Mouse (Mus musculus): ENCODE data around the gene Xrra1. TPM values are rescaled to one million over a fixed set of nuclear protein-coding genes. Genes with fewer than 3 reads are reported as not detected.
"Not testable (repeated sequence)": the region's sequence is repeated elsewhere in the genome, so short reads cannot be mapped to it uniquely, and the experiment has no call there.

Gene Xrra1
- polyA plus RNA-seq, 1 experiment from 2014 or later: 0.24 TPM

GRCm38 (mm10) chr7:99911038-99911437, 52.1 kb downstream of the Xrra1 start:
- Histone ChIP-seq H3K27me3 (ENCODE audit: insufficient read depth, poor library complexity, severe bottlenecking) (peaks cover 29% of the 10 kb centered on the region), H3K27ac (no peak overlapping the region), H3K4me3 (no peak overlapping the region), H3K9me3 (no peaks in the 10 kb centered on the region), H3K4me1 (0 out of 2 replicates have a peak, but pooled peaks cover 4% of the 10 kb centered on the region), H3K36me3 (no peaks in the 10 kb centered on the region)
- DNase-seq (ENCODE audit: low spot score): no peak
- WGBS: 70% methylated on average over 5 of the region's 5 CpGs

DNA sequence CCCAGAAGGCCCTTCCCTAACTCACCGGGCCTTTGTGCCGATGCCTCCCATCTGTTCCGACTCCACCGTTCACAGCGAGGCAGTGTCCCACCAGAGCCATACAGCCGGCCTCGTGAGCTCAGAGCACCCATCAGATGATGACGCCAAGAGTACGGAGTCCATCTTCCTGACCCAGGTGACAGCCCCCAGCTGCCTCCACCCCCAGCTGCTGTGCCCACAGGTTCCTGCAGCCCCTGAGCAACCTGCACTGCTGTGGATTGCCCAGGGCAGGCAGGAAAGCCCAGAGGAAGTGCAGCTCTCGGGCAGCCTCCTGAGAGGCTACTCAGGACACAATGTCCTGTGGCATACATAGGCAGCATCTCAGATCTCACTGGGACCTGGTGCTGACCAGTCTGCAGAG, 55.4 kb downstream of the Xrra1 start:
- H3K27ac ChIP-seq: no peak overlapping the region
- peaks cover 22% of the 10 kb centered on the region for H3K4me1 ChIP-seq
- no peak overlapping the region for H3K4me3 ChIP-seq
- WGBS: 86% methylated on average over 10 of the region's 10 CpGs
- no peaks in the 10 kb centered on the region for H3K9me3 ChIP-seq
- peaks cover 59% of the 10 kb centered on the region for H3K27me3 ChIP-seq (ENCODE audit: insufficient read depth, poor library complexity, severe bottlenecking)
- H3K36me3 ChIP-seq: no peaks in the 10 kb centered on the region
- DNase-seq (ENCODE audit: low spot score): no peak

DNA sequence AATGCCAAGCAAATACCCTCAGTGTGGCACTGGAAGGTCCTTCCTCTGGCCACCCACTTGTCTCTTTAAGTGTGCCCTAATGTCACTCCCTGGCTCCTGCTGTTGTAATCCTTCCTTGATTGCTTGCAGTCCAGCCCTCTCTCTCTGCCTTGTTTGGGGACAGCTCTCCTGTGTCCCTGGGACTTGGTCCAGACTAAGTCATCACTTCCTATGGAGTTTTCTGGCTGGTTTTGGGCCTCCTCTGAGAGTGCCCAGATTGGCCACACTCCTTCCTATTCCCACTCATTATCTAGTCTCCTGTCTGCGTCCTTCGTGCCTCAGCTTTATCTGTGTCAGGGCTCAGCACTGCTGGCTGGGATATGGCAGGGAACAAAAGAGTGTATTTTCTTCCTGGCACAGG, 56.6 kb downstream of the Xrra1 start:
- H3K4me1 ChIP-seq: peaks cover 22% of the 10 kb centered on the region
- peaks cover 57% of the 10 kb centered on the region for H3K27me3 ChIP-seq (ENCODE audit: insufficient read depth, poor library complexity, severe bottlenecking)
- 57% methylated on average over 2 of the region's 2 CpGs for WGBS
- no peaks in the 10 kb centered on the region for H3K9me3 ChIP-seq
- DNase-seq (ENCODE audit: low spot score): no peak
- no peak overlapping the region for H3K4me3 ChIP-seq
- no peak overlapping the region for H3K27ac ChIP-seq
- H3K36me3 ChIP-seq: peaks cover 3% of the 10 kb centered on the region; the same call in 1 of the 2 replicates

- H3K36me3 ChIP-seq: peaks cover 6% of the 10 kb centered on the region; the same call in 1 of the 2 replicates
- H3K27me3 ChIP-seq (ENCODE audit: insufficient read depth, poor library complexity, severe bottlenecking): peaks cover 57% of the 10 kb centered on the region
- H3K4me1 ChIP-seq: peaks cover 22% of the 10 kb centered on the region
- DNase-seq (ENCODE audit: low spot score): no peak
- no peak overlapping the region for H3K27ac ChIP-seq
- peak overlapping the region; percentile 60 for H3K4me3 ChIP-seq
- H3K9me3 ChIP-seq: no peaks in the 10 kb centered on the region
- 8% methylated on average over 22 of the region's 22 CpGs for WGBS
These were observed 57.9 kb downstream of the Xrra1 start for GRCm38 (mm10) chr7:99916741-99917319.

- no peak for DNase-seq (ENCODE audit: low spot score)
- WGBS: 2% methylated on average over 36 of the region's 36 CpGs
- Histone ChIP-seq H3K9me3 (no peaks in the 10 kb centered on the region), H3K27ac (no peak overlapping the region), H3K27me3 (ENCODE audit: insufficient read depth, poor library complexity, severe bottlenecking) (peaks cover 57% of the 10 kb centered on the region), H3K4me3 (peak overlapping the region; percentile 60), H3K36me3 (peaks cover 7% of the 10 kb centered on the region), H3K4me1 (peaks cover 22% of the 10 kb centered on the region)
These were observed 58.5 kb downstream of the Xrra1 start for GRCm38 (mm10) chr7:99917320-99917844.

DNA sequence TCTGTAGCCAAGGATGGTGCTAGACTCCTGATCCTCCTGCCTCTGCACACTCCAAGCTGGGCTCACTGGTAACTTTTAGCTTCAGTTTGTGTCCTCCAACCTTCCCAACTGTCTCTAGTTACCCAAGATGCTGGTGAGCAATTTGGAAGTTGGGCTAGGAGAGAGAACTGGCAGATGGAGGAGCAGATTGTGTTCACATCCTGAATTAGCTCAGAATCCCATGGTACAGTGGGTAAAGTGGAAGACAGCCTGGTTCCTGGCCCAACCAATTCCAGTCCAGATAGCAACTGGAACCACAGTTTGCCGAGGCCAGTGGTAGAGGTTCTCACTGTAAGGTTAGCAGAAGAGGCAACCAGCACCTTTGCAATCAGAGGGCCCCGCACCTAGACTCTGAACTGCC, 60.2 kb downstream of the Xrra1 start:
- H3K4me3 ChIP-seq: no peak overlapping the region
- H3K27ac ChIP-seq: no peak overlapping the region
- peaks cover 48% of the 10 kb centered on the region for H3K27me3 ChIP-seq (ENCODE audit: insufficient read depth, poor library complexity, severe bottlenecking)
- peak; percentile 53 for DNase-seq (ENCODE audit: low spot score)
- H3K4me1 ChIP-seq: peaks cover 18% of the 10 kb centered on the region
- peaks cover 22% of the 10 kb centered on the region for H3K36me3 ChIP-seq
- 88% methylated on average over 2 of the region's 2 CpGs for WGBS
- H3K9me3 ChIP-seq: no peaks in the 10 kb centered on the region

- Histone ChIP-seq H3K27ac (no peak overlapping the region), H3K4me1 (peaks cover 18% of the 10 kb centered on the region), H3K4me3 (no peak overlapping the region), H3K36me3 (peaks cover 30% of the 10 kb centered on the region), H3K27me3 (ENCODE audit: insufficient read depth, poor library complexity, severe bottlenecking) (peaks cover 40% of the 10 kb centered on the region), H3K9me3 (no peaks in the 10 kb centered on the region)
- peak; percentile 66 for DNase-seq (ENCODE audit: low spot score)
- WGBS: 90% methylated on average over 6 of the region's 6 CpGs
These were observed 61.1 kb downstream of the Xrra1 start for GRCm38 (mm10) chr7:99919971-99920370.

GRCm38 (mm10) chr7:99920416-99920815, 61.5 kb downstream of the Xrra1 start:
- no peak overlapping the region for H3K27ac ChIP-seq
- whole genome bisulfite sequencing: 56% methylated on average over 2 of the region's 2 CpGs
- peaks cover 39% of the 10 kb centered on the region for H3K27me3 ChIP-seq (ENCODE audit: insufficient read depth, poor library complexity, severe bottlenecking)
- no peak overlapping the region for H3K4me3 ChIP-seq
- no peaks in the 10 kb centered on the region for H3K9me3 ChIP-seq
- peaks cover 34% of the 10 kb centered on the region for H3K36me3 ChIP-seq
- no peak for DNase-seq (ENCODE audit: low spot score)
- peaks cover 18% of the 10 kb centered on the region for H3K4me1 ChIP-seq

DNA sequence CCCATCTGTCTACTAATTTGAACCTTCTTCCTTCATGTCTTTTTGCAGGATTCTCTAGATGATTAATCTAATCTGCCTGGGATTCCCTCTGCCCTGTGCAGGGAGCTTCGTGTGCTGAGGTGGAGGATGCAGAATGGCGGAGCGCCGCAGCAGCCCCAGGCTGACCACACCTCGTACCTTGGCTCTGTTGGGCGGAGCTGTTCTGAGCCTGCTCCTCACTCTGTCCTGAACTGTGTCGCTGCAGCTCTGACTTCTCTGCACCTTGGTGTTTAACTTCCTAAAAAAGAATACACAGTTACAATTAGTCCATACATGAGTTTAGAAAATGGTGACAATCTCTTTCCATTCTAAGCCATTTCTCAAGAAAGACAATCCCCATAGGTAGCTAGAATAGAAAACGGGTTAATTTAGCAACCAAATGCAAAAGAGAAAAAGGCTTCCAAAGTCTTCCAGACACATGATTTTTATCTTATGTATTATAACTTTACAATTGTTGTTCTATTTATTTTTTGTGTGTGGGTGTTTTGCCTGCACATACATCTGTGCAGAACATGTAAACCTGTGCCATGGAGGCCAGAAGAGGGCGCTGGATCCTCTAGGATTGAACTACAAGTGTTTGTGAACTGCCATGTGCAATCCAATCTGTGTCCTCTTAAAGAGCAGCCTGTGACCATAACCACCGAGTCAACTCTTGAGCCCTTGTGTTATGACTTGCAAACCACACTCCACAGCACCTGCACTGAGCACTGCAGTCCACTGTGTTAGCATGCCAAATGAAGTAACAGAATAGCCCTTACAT, 68.2 kb downstream of the Xrra1 start:
- no peak overlapping the region for H3K27ac ChIP-seq
- peak; percentile 73 for DNase-seq (ENCODE audit: low spot score)
- H3K4me3 ChIP-seq: no peak overlapping the region
- no peaks in the 10 kb centered on the region for H3K4me1 ChIP-seq
- no peaks in the 10 kb centered on the region for H3K9me3 ChIP-seq
- 79% methylated on average over 10 of the region's 10 CpGs for WGBS
- no peaks in the 10 kb centered on the region for H3K27me3 ChIP-seq (ENCODE audit: insufficient read depth, poor library complexity, severe bottlenecking)
- H3K36me3 ChIP-seq: peaks cover 68% of the 10 kb centered on the region

DNA sequence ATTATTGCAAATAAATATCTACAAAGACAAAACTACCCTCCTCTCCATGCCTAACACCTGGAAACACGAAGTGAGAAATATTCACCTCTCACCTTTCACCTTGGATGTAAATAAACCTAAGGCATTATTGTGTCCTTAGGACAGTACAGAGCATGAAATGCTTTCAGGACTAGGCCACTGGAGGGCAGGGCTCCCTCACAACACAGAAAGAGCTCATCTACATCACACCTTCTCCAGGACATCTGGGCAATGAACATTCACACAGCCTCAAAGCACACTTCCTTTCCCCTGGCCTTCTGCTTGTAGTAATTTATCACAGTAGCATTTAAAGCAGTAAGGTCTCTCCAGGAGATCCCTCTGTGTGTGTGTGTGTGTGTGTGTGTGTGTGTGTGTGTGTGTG, 76.8 kb downstream of the Xrra1 start:
- WGBS: 98% methylated on average over 1 of the region's 1 CpGs
- Histone ChIP-seq H3K4me3 (no peak overlapping the region), H3K36me3 (peaks cover 68% of the 10 kb centered on the region), H3K27ac (no peak overlapping the region), H3K4me1 (no peaks in the 10 kb centered on the region), H3K9me3 (no peaks in the 10 kb centered on the region), H3K27me3 (ENCODE audit: insufficient read depth, poor library complexity, severe bottlenecking) (no peaks in the 10 kb centered on the region)
- no peak for DNase-seq (ENCODE audit: low spot score)

- Histone ChIP-seq H3K4me1 (no peaks in the 10 kb centered on the region), H3K9me3 (no peaks in the 10 kb centered on the region), H3K36me3 (peaks cover 74% of the 10 kb centered on the region), H3K27ac (no peak overlapping the region), H3K27me3 (ENCODE audit: insufficient read depth, poor library complexity, severe bottlenecking) (no peaks in the 10 kb centered on the region), H3K4me3 (no peak overlapping the region)
- no peak for DNase-seq (ENCODE audit: low spot score)
- 88% methylated on average over 1 of the region's 1 CpGs for WGBS
These were observed 81.8 kb downstream of the Xrra1 start for GRCm38 (mm10) chr7:99940669-99941068.

DNA sequence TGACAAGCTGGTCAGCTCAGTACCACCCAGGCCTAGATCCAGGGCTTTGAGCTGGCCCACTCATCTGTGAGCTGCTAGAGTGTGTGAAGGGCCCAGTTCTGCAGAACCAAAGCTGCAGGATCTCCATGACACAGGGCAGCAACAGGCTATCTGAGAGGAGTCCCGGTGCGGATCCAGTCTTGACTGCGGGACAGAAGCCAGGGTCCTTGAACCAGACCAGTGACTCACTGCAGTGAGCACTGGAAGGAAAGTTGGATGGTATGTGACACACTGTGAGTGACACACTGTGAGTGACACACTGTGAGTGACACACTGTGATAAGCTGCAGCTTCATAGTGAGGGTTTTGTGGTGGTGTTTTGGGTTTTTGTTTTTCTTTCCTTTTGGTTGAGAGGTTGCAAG, 85.6 kb downstream of the Xrra1 start:
- Histone ChIP-seq H3K27ac (no peak overlapping the region), H3K36me3 (peaks cover 84% of the 10 kb centered on the region), H3K9me3 (no peaks in the 10 kb centered on the region), H3K4me3 (no peak overlapping the region), H3K27me3 (ENCODE audit: insufficient read depth, poor library complexity, severe bottlenecking) (no peaks in the 10 kb centered on the region), H3K4me1 (no peaks in the 10 kb centered on the region)
- WGBS: 93% methylated on average over 3 of the region's 3 CpGs
- no peak for DNase-seq (ENCODE audit: low spot score)

DNA sequence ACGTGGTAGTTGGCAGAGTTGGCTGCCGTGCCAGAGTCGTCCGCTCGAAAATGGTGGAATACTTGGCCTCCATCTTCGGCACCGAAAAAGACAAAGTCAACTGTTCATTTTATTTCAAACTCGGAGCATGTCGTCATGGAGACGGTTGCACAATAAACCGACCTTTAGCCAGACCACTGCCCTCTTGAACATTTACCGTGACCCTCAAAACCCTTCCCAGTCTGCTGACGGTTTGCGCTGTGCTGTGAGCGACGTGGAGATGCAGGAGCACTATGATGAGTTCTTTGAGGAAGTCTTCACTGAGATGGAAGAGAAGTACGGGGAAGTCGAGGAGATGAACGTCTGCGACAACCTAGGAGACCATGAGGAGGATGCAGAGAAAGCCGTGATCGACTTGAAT, 86.1 kb downstream of the Xrra1 start:
- not testable (repeated sequence) for H3K4me1 ChIP-seq; H3K27me3 ChIP-seq (ENCODE audit: insufficient read depth, poor library complexity, severe bottlenecking); DNase-seq (ENCODE audit: low spot score); H3K9me3 ChIP-seq; H3K4me3 ChIP-seq; H3K27ac ChIP-seq
- 95% methylated on average over 22 of the region's 22 CpGs for WGBS
- H3K36me3 ChIP-seq: peaks cover 82% of the 10 kb centered on the region
